Mouse (Mus musculus) intestine, postnatal 0 days (tissue): Measurements from ENCODE around the gene Slc35f1. TPM values are rescaled to one million over a fixed set of nuclear protein-coding genes. Genes with fewer than 3 reads are reported as not detected.

Experiments used
- ATAC-seq: fragments of 200-750 bp; cut with Nextera tagmentation; 2 replicates; pipeline ENCODE4 v1.8.0; 2017; ENCODE audit warnings: mild to moderate bottlenecking, moderate TSS enrichment, moderate library complexity
- H3K27ac ChIP-seq: fragments of 300-500 bp; sonication (generic); 2 replicates; pipeline ENCODE4 v1.5.1; 2014; ENCODE audit warnings: mild to moderate bottlenecking, low read depth, low read length, moderate library complexity
- H3K27me3 ChIP-seq: fragments of 300-500 bp; sonication (generic); replicated peaks from 2 replicates; pipeline ENCODE4 v1.6.1; 2014; ENCODE audit warnings: low read length, mixed read lengths; ENCODE audit not compliant: control insufficient read depth, insufficient read depth
- H3K36me3 ChIP-seq: fragments of 300-500 bp; sonication (generic); 2 replicates; pipeline ENCODE4 v1.6.1; 2014; ENCODE audit warnings: mild to moderate bottlenecking, moderate library complexity; ENCODE audit not compliant: control insufficient read depth, insufficient read depth
- H3K4me1 ChIP-seq: fragments of 300-500 bp; sonication (generic); replicated peaks from 2 replicates; pipeline ENCODE4 v1.6.1; 2014; ENCODE audit warnings: antibody characterized with exemption, low read length, mixed read lengths; ENCODE audit not compliant: control insufficient read depth, insufficient read depth
- H3K4me2 ChIP-seq: fragments of 300-500 bp; sonication (generic); replicated peaks from 2 replicates; pipeline ENCODE4 v1.6.1; 2014; ENCODE audit warnings: low read depth, mild to moderate bottlenecking, moderate library complexity
- H3K4me3 ChIP-seq: fragments of 300-500 bp; sonication (generic); 2 replicates; pipeline ENCODE4 v1.5.1; 2014; ENCODE audit warnings: low read depth, low read length
- H3K9ac ChIP-seq: fragments of 300-500 bp; sonication (generic); 2 replicates; pipeline ENCODE4 v1.6.1; 2014; ENCODE audit warnings: mild to moderate bottlenecking, low read depth, low read length
- H3K9me3 ChIP-seq: fragments of 300-500 bp; sonication (generic); 2 replicates; pipeline ENCODE4 v1.6.1; 2016; ENCODE audit warnings: mixed run types; ENCODE audit not compliant: control insufficient read depth
- CTCF ChIP-seq: sonication (generic); IDR thresholded peaks from 2 replicates; pipeline ENCODE4 v1.5.1; 2016; ENCODE audit warnings: low read depth, mild to moderate bottlenecking, control low read depth, antibody characterized with exemption, moderate library complexity
- WGBS: fragments of 180-500 bp; shearing (Covaris S2); extraction: QIAGEN DNeasy Blood & Tissue Kit; methylation state at CpG from one replicate; pipeline ENCODE4 v1.1.7; 2014; 5-methylcytosine and 5-hydroxymethylcytosine counted together
- polyA plus RNA-seq: library from polyadenylated mRNA; unstranded; fragments of >200 nt; fragmentation: Nextera tagmentation; extraction: Ambion mirVana; gene quantifications from 2 replicates; pipeline ENCODE4 v1.2.1, GENCODE M21; 2015

Slc35f1 gene
- polyA plus RNA-seq, 1 experiment from 2014 or later, result 1.2 TPM

DNA sequence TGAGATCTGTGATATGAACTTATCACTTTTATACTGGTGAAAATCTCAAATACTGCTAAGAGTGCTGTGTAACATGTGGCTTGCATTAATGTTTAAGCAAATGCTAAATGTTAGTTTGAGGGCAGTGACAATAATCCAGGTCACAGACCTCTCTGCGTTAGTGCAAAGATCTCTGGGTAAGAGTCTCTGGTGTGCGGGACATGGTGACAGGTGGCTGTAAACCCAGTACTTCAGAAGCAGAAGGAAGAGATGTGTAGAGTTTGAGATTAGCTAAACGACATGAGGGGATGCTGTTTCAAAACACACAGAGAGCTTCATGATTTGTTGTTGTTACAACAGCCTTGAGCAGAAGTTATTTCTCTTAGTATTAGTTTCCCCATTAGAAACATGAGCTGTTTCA lies 406.1 kb downstream of the Slc35f1 start:
- TF ChIP-seq CTCF, result no peak
- 54% methylated on average over 3 of the region's 3 CpGs for WGBS
- Histone ChIP-seq H3K27ac (no peak overlapping the region), H3K9ac (no peak overlapping the region), H3K36me3 (no peaks in the 10 kb centered on the region), H3K4me3 (no peak overlapping the region), H3K27me3 (no peaks in the 10 kb centered on the region), H3K4me2 (no peak overlapping the region), H3K4me1 (no peaks in the 10 kb centered on the region), H3K9me3 (no peaks in the 10 kb centered on the region)
- ATAC-seq, result no peak

- no peak for ATAC-seq
- Histone ChIP-seq H3K36me3 (no peaks in the 10 kb centered on the region), H3K9me3 (no peaks in the 10 kb centered on the region), H3K4me1 (no peaks in the 10 kb centered on the region), H3K27ac (no peak overlapping the region), H3K27me3 (no peaks in the 10 kb centered on the region), H3K4me3 (no peak overlapping the region), H3K9ac (no peak overlapping the region), H3K4me2 (no peak overlapping the region)
- WGBS, result 65% methylated on average over 3 of the region's 3 CpGs
- TF ChIP-seq CTCF, result no peak
Measured at GRCm38 (mm10) chr10:53100881-53101280, 410.5 kb downstream of the Slc35f1 start.

DNA sequence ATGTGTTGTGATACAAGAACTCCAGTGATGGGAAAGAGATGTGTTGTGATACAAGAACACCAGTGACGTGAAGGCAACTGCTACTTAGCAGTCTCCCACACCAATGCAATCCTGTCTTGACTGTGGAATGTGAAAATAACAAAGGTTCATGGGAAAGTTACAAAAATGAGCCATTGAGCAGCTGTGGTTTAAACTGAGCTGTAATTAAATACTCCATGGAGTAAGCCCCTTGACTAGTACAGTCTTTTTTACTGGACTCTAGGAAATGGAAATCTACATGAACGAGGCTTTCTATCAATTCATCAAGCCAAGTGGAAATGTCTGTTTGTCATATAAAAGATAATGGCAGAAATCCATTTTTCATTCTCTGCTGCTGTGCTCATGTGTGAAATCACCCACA lies 411.1 kb downstream of the Slc35f1 start:
- Histone ChIP-seq H3K4me3 (no peak overlapping the region), H3K9me3 (no peaks in the 10 kb centered on the region), H3K27ac (no peak overlapping the region), H3K9ac (no peak overlapping the region), H3K4me1 (no peaks in the 10 kb centered on the region), H3K27me3 (no peaks in the 10 kb centered on the region), H3K4me2 (no peak overlapping the region), H3K36me3 (no peaks in the 10 kb centered on the region)
- no peak for ATAC-seq
- no peak for TF ChIP-seq CTCF
- 74% methylated on average over 2 of the region's 2 CpGs for WGBS

- H3K27me3 ChIP-seq, result no peaks in the 10 kb centered on the region
- H3K9me3 ChIP-seq, result no peaks in the 10 kb centered on the region
- no peak overlapping the region for H3K4me3 ChIP-seq
- no peaks in the 10 kb centered on the region for H3K36me3 ChIP-seq
- no peak for TF ChIP-seq CTCF
- WGBS, result 82% methylated on average over 2 of the region's 2 CpGs
- no peak overlapping the region for H3K27ac ChIP-seq
- no peak overlapping the region for H3K9ac ChIP-seq
- no peaks in the 10 kb centered on the region for H3K4me1 ChIP-seq
- ATAC-seq, result no peak
- H3K4me2 ChIP-seq, result no peak overlapping the region
Measured at GRCm38 (mm10) chr10:53102423-53102822, 412.1 kb downstream of the Slc35f1 start.

- Histone ChIP-seq H3K27ac (no peak overlapping the region), H3K9ac (no peak overlapping the region), H3K9me3 (no peaks in the 10 kb centered on the region), H3K4me2 (no peak overlapping the region), H3K27me3 (no peaks in the 10 kb centered on the region), H3K36me3 (no peaks in the 10 kb centered on the region), H3K4me1 (no peaks in the 10 kb centered on the region), H3K4me3 (no peak overlapping the region)
- ATAC-seq, result peak; percentile 47
- TF ChIP-seq CTCF, result peak; percentile 82
- 25% methylated on average over 3 of the region's 3 CpGs for WGBS
Measured at GRCm38 (mm10) chr10:53115028-53115427, 424.7 kb downstream of the Slc35f1 start.

DNA sequence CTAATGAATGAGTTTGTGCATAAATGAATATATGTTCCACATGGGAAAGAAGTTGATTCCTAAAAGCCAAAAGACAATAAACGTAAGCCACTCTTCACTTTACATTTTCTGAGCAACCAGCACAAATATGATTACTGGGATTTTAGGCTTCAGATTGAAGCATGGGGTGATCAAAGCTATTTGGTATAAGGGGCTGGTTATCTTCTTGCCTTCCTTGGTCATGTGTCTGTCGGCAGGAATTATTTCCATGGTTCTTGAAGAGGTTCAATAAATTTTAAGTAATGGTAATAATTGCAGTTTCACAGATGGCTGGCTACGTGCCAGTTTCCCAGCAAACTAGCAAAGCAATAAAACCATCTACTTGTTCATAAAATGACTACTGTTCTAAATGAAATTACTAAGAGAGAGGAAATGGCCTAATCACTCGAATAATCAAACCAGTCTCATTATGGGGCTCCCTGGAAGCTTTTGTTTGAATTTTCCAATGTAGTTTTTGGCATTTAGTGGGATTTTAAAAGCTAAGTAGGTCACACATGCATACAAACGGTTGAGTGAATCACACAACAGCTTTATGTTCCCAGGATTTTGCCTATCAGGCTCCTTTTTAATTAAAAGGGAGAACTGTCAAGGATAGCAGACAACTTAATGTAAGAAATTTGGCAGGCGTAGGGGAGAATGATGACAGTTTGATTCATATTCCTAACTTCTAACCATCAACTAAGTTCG lies 425.5 kb downstream of the Slc35f1 start:
- H3K36me3 ChIP-seq, result no peaks in the 10 kb centered on the region
- no peaks in the 10 kb centered on the region for H3K9me3 ChIP-seq
- no peak for TF ChIP-seq CTCF
- H3K4me3 ChIP-seq, result no peak overlapping the region
- H3K27me3 ChIP-seq, result no peaks in the 10 kb centered on the region
- WGBS, result 41% methylated on average over 7 of the region's 7 CpGs
- H3K9ac ChIP-seq, result no peak overlapping the region
- H3K4me2 ChIP-seq, result no peak overlapping the region
- no peaks in the 10 kb centered on the region for H3K4me1 ChIP-seq
- no peak for ATAC-seq
- H3K27ac ChIP-seq, result no peak overlapping the region

GRCm38 (mm10) chr10:53120608-53121007 lies 430.3 kb downstream of the Slc35f1 start:
- Histone ChIP-seq H3K27me3 (no peaks in the 10 kb centered on the region), H3K9me3 (no peaks in the 10 kb centered on the region), H3K9ac (no peak overlapping the region), H3K36me3 (no peaks in the 10 kb centered on the region), H3K4me2 (no peak overlapping the region), H3K4me3 (no peak overlapping the region), H3K27ac (no peak overlapping the region), H3K4me1 (no peaks in the 10 kb centered on the region)
- no peak for ATAC-seq
- WGBS, result 98% methylated on average over 2 of the region's 2 CpGs
- no peak for TF ChIP-seq CTCF
